Mouse (Mus musculus): Measurements from ENCODE around the gene Hcfc1r1. TPM values are rescaled to one million over a fixed set of nuclear protein-coding genes. Genes with fewer than 3 reads are reported as not detected.

The Hcfc1r1 gene
- total and polyA plus RNA-seq, 3 experiments, result 6.0 to 26.5 (median 8.9) TPM

DNA sequence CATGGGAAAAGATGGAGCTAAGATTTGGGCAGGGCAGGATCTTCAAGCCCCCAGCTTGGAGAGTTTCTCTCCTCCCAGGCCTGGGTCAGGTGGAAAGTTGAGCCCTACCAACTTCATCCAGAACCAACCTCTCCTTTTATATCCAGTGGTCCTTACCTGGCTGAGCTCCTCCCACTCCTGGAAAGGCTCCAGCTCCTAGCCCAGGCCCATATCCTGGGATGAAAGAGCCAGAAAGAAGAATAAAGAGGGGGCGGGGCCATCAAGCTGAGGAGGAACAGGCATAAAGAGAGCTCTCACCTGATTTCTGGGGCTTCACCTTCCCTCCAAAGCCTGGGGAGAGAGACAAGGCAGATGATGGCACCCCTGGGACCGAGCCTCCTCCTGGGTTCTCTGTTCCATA lies 43.6 kb downstream of the Hcfc1r1 start:
- in situ Hi-C loops (cut with MboI; ENCODE audit: low pct_ligation_motif_present, low pct_unique_long_range_greater_than_20kb, low sequenced_read_pairs) (no loop called here), dilution Hi-C loops (cut with MboI; ENCODE audit: extremely low pct_ligation_motif_present, extremely low pct_unique_long_range_greater_than_20kb, low sequenced_read_pairs) (no loop called here)
- H3K9me3 ChIP-seq (replicated peaks; ENCODE audit: low read length), result no peaks in the 10 kb centered on the region
- peaks cover 76% of the 10 kb centered on the region for H3K27me3 ChIP-seq (replicated peaks)
- no peak overlapping the region for H3K4me3 ChIP-seq (replicated peaks in 1 of 3; ENCODE audit: low read depth in 2 of 3, low read length in 2 of 3, poor library complexity in 1 of 3)
- no peak overlapping the region for H3K9ac ChIP-seq (ENCODE audit: insufficient read depth, low read depth)
- H3K27ac ChIP-seq (ENCODE audit: insufficient read depth, low read depth), result no peak overlapping the region
- no peaks in the 10 kb centered on the region for H3K36me3 ChIP-seq (replicated peaks in 1 of 2; ENCODE audit: control insufficient read depth in 1 of 2, insufficient read depth in 1 of 2, low read length in 1 of 2)
- no peak for TF ChIP-seq RAD21 (IDR thresholded peaks at IDR 0.05; ENCODE audit: low read depth, low read length)
- H3K4me1 ChIP-seq (ENCODE audit: control insufficient read depth in 1 of 2, insufficient read depth in 2 of 2), result no peaks in the 10 kb centered on the region
- no peaks in the 10 kb centered on the region for H3K79me2 ChIP-seq (replicated peaks; ENCODE audit: control insufficient read depth, extremely low read depth, insufficient read depth, poor library complexity, severe bottlenecking)
- no peak for DNase-seq (ENCODE audit: extremely low read depth)
- no peak overlapping the region for H3K4me2 ChIP-seq (ENCODE audit: insufficient read depth, low read depth, poor library complexity, severe bottlenecking)

DNA sequence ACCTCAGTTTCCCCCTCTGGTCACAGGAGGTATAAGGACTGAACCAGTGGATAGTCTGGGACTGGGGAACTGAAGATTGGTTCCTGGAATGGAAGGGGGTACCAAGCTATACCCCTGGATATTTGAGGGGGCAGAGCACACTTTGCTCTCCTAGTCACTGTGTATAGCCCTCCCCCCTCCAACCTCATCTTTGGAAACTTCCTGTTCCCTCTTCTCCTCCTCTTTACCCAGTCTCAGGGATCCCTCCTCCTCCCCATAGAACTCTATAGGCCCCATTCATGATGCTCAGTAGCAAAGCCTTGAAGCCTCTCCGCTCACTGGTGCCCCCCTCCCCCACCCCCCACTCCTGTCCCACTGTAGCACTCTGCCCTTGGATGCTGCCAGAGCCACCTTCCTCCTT lies 46.1 kb downstream of the Hcfc1r1 start:
- Histone ChIP-seq H3K9ac (ENCODE audit: insufficient read depth, low read depth) (no peak overlapping the region), H3K9me3 (replicated peaks; ENCODE audit: low read length) (no peaks in the 10 kb centered on the region), H3K79me2 (replicated peaks; ENCODE audit: control insufficient read depth, extremely low read depth, insufficient read depth, poor library complexity, severe bottlenecking) (no peaks in the 10 kb centered on the region), H3K36me3 (replicated peaks in 1 of 2; ENCODE audit: control insufficient read depth in 1 of 2, insufficient read depth in 1 of 2, low read length in 1 of 2) (no peaks in the 10 kb centered on the region), H3K4me1 (ENCODE audit: control insufficient read depth in 1 of 2, insufficient read depth in 2 of 2) (peaks cover 4 to 13% of the 10 kb centered on the region in 2 experiments), H3K4me2 (ENCODE audit: insufficient read depth, low read depth, poor library complexity, severe bottlenecking) (no peak overlapping the region), H3K4me3 (replicated peaks in 1 of 3; ENCODE audit: low read depth in 2 of 3, low read length in 2 of 3, poor library complexity in 1 of 3) (no peak overlapping the region), H3K27me3 (replicated peaks) (peaks cover 57% of the 10 kb centered on the region), H3K27ac (ENCODE audit: insufficient read depth, low read depth) (no peak overlapping the region)
- no peak for TF ChIP-seq TBP (conservative IDR thresholded peaks at IDR 0.05; ENCODE audit: low read depth, low read length)
- no peak for TF ChIP-seq SMC3 (IDR thresholded peaks at IDR 0.05; ENCODE audit: low read depth, low read length)
- TF ChIP-seq E2F4 (IDR thresholded peaks at IDR 0.05; ENCODE audit: insufficient replicate concordance, low read depth, low read length), result no peak
- no peak for TF ChIP-seq UBTF (IDR thresholded peaks at IDR 0.05; ENCODE audit: low read depth, low read length)
- TF ChIP-seq CHD2 (IDR thresholded peaks at IDR 0.05; ENCODE audit: low read length), result no peak
- TF ChIP-seq ETS1 (conservative IDR thresholded peaks at IDR 0.05; ENCODE audit: low read depth, low read length), result no peak
- dilution Hi-C loops (cut with MboI; ENCODE audit: extremely low pct_ligation_motif_present, extremely low pct_unique_long_range_greater_than_20kb, low sequenced_read_pairs) (no loop called here), in situ Hi-C loops (cut with MboI; ENCODE audit: low pct_ligation_motif_present, low pct_unique_long_range_greater_than_20kb, low sequenced_read_pairs) (no loop called here)
- no peak for DNase-seq (ENCODE audit: extremely low read depth)

DNA sequence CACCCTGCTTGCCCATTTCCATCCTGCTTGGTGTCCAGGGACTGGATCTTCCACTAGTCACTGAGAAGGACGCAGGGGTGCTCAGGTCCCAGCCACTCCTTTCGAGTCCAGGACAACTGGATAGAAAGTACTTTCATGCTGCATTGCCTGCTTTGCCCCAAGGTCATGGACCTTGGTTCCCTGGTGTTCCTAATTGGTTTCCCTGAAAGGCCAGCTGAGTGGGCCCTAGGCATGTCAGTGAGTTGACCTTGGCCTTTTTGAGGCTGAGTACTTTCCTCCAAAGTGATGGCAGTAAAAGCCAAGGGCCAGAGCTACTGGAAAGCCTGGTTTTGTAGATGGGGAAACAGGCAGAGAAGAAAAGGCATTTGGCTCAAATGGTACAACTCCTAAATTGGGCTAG lies 48.5 kb downstream of the Hcfc1r1 start:
- Histone ChIP-seq H3K4me2 (ENCODE audit: insufficient read depth, low read depth, poor library complexity, severe bottlenecking) (no peak overlapping the region), H3K36me3 (replicated peaks in 1 of 2; ENCODE audit: control insufficient read depth in 1 of 2, insufficient read depth in 1 of 2, low read length in 1 of 2) (no peaks in the 10 kb centered on the region), H3K9me3 (replicated peaks; ENCODE audit: low read length) (no peaks in the 10 kb centered on the region), H3K27ac (ENCODE audit: insufficient read depth, low read depth) (no peak overlapping the region), H3K27me3 (replicated peaks) (peaks cover 45% of the 10 kb centered on the region), H3K4me3 (replicated peaks in 1 of 3; ENCODE audit: low read depth in 2 of 3, low read length in 2 of 3, poor library complexity in 1 of 3) (no peak overlapping the region), H3K79me2 (replicated peaks; ENCODE audit: control insufficient read depth, extremely low read depth, insufficient read depth, poor library complexity, severe bottlenecking) (no peaks in the 10 kb centered on the region), H3K9ac (ENCODE audit: insufficient read depth, low read depth) (no peak overlapping the region), H3K4me1 (ENCODE audit: control insufficient read depth in 1 of 2, insufficient read depth in 2 of 2) (peaks cover 4 to 17% of the 10 kb centered on the region in 2 experiments)
- dilution Hi-C loops (cut with MboI; ENCODE audit: extremely low pct_ligation_motif_present, extremely low pct_unique_long_range_greater_than_20kb, low sequenced_read_pairs) (no loop called here), in situ Hi-C loops (cut with MboI; ENCODE audit: low pct_ligation_motif_present, low pct_unique_long_range_greater_than_20kb, low sequenced_read_pairs) (loop anchor here (10.0 kb wide), 1 partner anchor 47 kb away; the partner anchor contains the start of genes Cldn6, Hcfc1r1, Thoc6 and Tnfrsf12a)
- no peak for DNase-seq (ENCODE audit: extremely low read depth)
- TF ChIP-seq EP300 (IDR thresholded peaks at IDR 0.05; ENCODE audit: low read length) (no peak), RCOR1 (conservative IDR thresholded peaks at IDR 0.05; ENCODE audit: low read depth, low read length) (no peak), USF2 (conservative IDR thresholded peaks at IDR 0.05; ENCODE audit: low read depth, low read length) (no peak), SMC3 (IDR thresholded peaks at IDR 0.05; ENCODE audit: low read depth, low read length) (no peak), NELFE (IDR thresholded peaks at IDR 0.05; ENCODE audit: low read depth, low read length) (no peak), ZKSCAN1 (IDR thresholded peaks at IDR 0.05; ENCODE audit: borderline replicate concordance, low read depth, low read length) (no peak), ZNF384 (IDR thresholded peaks at IDR 0.05; ENCODE audit: low read depth, low read length) (no peak), GABPA (IDR thresholded peaks at IDR 0.05; ENCODE audit: insufficient replicate concordance, low read depth, low read length) (no peak), TBP (conservative IDR thresholded peaks at IDR 0.05; ENCODE audit: low read depth, low read length) (no peak), POLR2AphosphoS2 (IDR thresholded peaks at IDR 0.05; ENCODE audit: low read depth, low read length) (no peak), MAZ (IDR thresholded peaks at IDR 0.05; ENCODE audit: low read depth, low read length) (no peak), TCF12 (IDR thresholded peaks at IDR 0.05; ENCODE audit: low read depth, low read length) (no peak), SIN3A (IDR thresholded peaks at IDR 0.05; ENCODE audit: low read length) (no peak)

Measured in CH12.LX (cell line).